Mouse (Mus musculus) left cerebral cortex, adult 2 months (tissue): Measurements from ENCODE around the gene Rom1. TPM values are rescaled to one million over a fixed set of nuclear protein-coding genes. Genes with fewer than 3 reads are reported as not detected.
A peak's percentile ranks its signal among the peaks of the same experiment; 100 is the strongest.

Source experiments
- DNase-seq, 2 experiments: peaks; one replicate each; pipeline ENCODE4 v3.0.0; 2021 to 2022; ENCODE audit warnings: low spot score in 2 of 2, mixed read lengths in 1 of 2; ENCODE audit errors: extremely low spot score in 1 of 2
- H3K27ac ChIP-seq: fragments of 200-600 bp; 2 replicates; pipeline ENCODE4 v1.8.1; 2022
- H3K4me3 ChIP-seq: fragments of 200-600 bp; 2 replicates; pipeline ENCODE4 v1.8.1; 2022
- CTCF ChIP-seq: fragments of 200-600 bp; IDR thresholded peaks from 2 replicates; pipeline ENCODE4 v1.8.1; 2022; ENCODE audit warnings: antibody characterized with exemption, mild to moderate bottlenecking, moderate library complexity
- intact Hi-C: fragments of 180-260 bp; cut with DNase I; formaldehyde crosslinking; loops from one replicate; pipeline ENCODE4 v1.15.1; 2025
- total RNA-seq, 2 experiments: library from RNA; stranded (reverse); gene quantifications; 2 replicates each; pipeline ENCODE4 v1.2.3; 2021

Gene Rom1
- total RNA-seq, 2 experiments from 2014 or later = 5.6 to 7.2 TPM

- TF ChIP-seq CTCF = no peak
- no peak overlapping the region for H3K4me3 ChIP-seq
- no peak for DNase-seq
- peak overlapping the region; percentile 81 for H3K27ac ChIP-seq
- intact Hi-C loops = loop anchor here (5.0 kb wide), 1 partner anchor 120 kb away; no protein-coding TSS in a partner anchor
These were observed 33.1 kb upstream of the Rom1 start for GRCm38 (mm10) chr19:8962256-8962655.

- intact Hi-C loops = no loop called here
- H3K4me3 ChIP-seq = peak overlapping the region; percentile 88
- peak overlapping the region; percentile 76 for H3K27ac ChIP-seq
- no peak for DNase-seq
- no peak for TF ChIP-seq CTCF
These were observed 25.0 kb upstream of the Rom1 start for GRCm38 (mm10) chr19:8954171-8954570.

GRCm38 (mm10) chr19:8953135-8954039, 24.2 kb upstream of the Rom1 start, which contains the start of gene Tut1:
Gene Tut1 (plus strand): TSS chr19:8953847.
- intact Hi-C loops = loop anchor here (1.0 kb wide), 1 partner anchor 13 kb away; no protein-coding TSS in a partner anchor
- peak within 1 kb of the TSS; percentile 76 for H3K27ac ChIP-seq
- peak; percentile 93 to 95 for DNase-seq
- TF ChIP-seq CTCF = no peak; the same call in 1 of the 2 replicates
- H3K4me3 ChIP-seq = peak within 1 kb of the TSS; percentile 88

DNA sequence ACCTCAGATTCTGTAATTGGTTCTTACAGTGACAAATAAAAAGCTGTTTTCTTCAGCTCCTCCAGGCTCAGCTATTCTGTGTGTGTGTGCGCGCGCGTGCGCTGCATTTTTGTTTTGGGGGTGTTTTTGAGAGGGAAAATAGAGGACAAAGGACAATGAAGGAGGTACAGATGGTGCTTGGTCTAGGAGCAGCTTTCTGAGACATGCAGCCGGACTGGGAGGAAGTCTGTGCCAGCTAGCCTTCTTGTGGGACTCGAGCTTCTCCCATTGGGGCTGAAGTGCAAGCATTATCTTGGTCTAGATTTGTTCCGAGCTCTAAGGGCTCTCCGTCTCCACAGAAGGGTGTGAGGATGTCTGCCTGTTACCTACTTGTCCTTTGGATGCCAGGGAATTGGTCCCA, 23.1 kb upstream of the Rom1 start:
- TF ChIP-seq CTCF = no peak
- intact Hi-C loops = loop anchor here (1.0 kb wide), 1 partner anchor 9 kb away; no protein-coding TSS in a partner anchor
- peak overlapping the region; percentile 64; the same call in 1 of the 2 replicates for H3K27ac ChIP-seq
- no peak for DNase-seq
- no peak overlapping the region for H3K4me3 ChIP-seq

GRCm38 (mm10) chr19:8950190-8950589, 21.0 kb upstream of the Rom1 start:
- intact Hi-C loops = no loop called here
- H3K4me3 ChIP-seq = no peak overlapping the region
- no peak for TF ChIP-seq CTCF
- no peak for DNase-seq
- no peak overlapping the region for H3K27ac ChIP-seq

DNA sequence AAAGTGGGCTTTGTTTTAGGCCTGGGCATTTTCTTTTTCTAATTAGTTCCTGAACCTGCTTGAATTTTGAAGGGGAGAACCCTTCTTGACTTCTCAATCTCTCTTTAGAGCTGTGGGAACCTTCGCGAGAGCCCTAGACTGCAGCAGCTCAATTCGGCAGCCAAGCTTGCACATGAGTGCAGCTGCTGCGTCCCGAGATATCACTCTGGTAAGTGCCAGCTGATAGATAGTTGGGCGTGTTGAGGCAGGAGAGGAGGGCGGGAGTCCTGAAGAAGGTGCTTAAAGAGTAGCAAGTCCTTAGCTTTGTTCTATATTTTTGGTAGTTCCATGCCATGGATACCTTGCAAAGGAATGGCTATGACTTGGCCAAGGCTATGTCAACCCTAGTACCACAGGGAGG, 17.8 kb upstream of the Rom1 start:
- Histone ChIP-seq H3K27ac (no peak overlapping the region), H3K4me3 (no peak overlapping the region)
- intact Hi-C loops = no loop called here
- no peak for DNase-seq
- no peak for TF ChIP-seq CTCF

DNA sequence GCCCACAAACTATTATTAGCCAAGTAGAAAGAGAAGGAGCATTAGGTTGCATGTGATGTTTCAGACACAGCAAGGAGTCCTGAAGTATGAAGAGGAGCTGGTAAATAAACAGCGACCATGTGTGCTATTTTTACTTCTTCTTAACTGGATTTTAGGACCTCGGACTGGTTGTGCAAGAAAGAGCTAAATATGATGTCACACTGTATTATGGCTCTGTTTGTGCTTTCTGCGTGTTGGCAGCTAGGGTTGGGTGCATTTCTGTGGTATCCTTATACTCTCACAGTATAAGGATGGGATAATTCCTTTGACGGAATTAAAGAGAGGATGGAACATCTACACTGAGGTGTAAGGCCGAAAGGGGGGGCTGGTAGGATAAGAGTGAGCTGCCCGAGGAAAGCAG, 16.1 kb upstream of the Rom1 start:
- Histone ChIP-seq H3K4me3 (no peak overlapping the region), H3K27ac (no peak overlapping the region)
- intact Hi-C loops = no loop called here
- no peak for TF ChIP-seq CTCF
- DNase-seq = no peak

- TF ChIP-seq CTCF = no peak
- no peak for DNase-seq
- Histone ChIP-seq H3K27ac (no peak overlapping the region), H3K4me3 (no peak overlapping the region)
- intact Hi-C loops = loop anchor here (5.0 kb wide), 1 partner anchor 102 kb away; no protein-coding TSS in a partner anchor
These were observed 15.6 kb upstream of the Rom1 start for GRCm38 (mm10) chr19:8944750-8945149.

- no peak for DNase-seq
- H3K4me3 ChIP-seq = no peak overlapping the region
- TF ChIP-seq CTCF = no peak
- no peak overlapping the region for H3K27ac ChIP-seq
- intact Hi-C loops = loop anchor here (5.0 kb wide), 1 partner anchor 102 kb away; no protein-coding TSS in a partner anchor
These were observed 14.9 kb upstream of the Rom1 start for GRCm38 (mm10) chr19:8944062-8944461.

- H3K27ac ChIP-seq = no peak overlapping the region
- DNase-seq = no peak
- TF ChIP-seq CTCF = no peak
- intact Hi-C loops = loop anchor here (1.0 to 5.0 kb wide), 2 partner anchors 9 to 101 kb away; no protein-coding TSS in a partner anchor
- H3K4me3 ChIP-seq = peak overlapping the region; percentile 76
These were observed 13.9 kb upstream of the Rom1 start for GRCm38 (mm10) chr19:8943047-8943446.

DNA sequence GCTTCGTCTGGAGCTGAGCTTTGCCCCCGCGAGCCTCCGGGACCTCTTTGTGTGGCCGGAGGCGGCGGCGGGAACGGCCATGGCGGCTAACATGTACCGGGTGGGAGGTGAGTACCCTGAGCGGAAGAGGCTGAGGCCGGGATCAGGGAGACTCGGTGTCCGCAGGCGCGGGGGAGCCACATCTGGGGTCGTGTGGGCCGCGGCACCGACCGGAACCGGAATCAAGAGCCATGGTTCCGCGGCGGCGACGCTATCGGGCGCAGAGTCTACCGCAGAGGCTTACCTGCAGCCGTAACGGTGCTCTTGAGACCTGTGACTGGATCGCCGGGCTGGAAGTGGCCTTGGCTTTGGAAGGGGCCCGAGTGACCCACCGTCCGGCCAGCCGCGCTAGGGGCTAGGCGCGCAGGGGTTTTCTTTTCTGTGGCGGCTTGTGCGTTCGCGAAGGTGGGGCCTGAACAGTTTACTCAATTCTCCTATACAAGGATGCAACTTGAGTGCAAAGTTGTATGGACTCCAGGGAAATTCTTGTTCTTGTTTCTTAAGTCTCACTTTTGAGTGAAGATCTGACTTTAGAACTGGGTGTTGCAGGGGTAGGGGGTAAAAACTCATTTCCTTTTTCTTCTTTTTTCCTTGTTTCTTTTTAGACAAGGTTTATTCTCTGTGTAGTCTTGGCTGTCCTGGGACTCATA, 13.3 kb upstream of the Rom1 start:
- H3K27ac ChIP-seq = peak overlapping the region; percentile 93
- peak overlapping the region; percentile 76 for H3K4me3 ChIP-seq
- TF ChIP-seq CTCF = no peak
- intact Hi-C loops = loop anchor here (5.0 kb wide), 1 partner anchor 100 kb away; no protein-coding TSS in a partner anchor
- peak in 1 of 2 experiments; percentile 59 for DNase-seq
